Mouse (Mus musculus) liver, postnatal 0 days (tissue): ENCODE results near the gene Sec23b.

ENCODE experiments used
- CTCF ChIP-seq: sonication (generic); IDR thresholded peaks from 2 replicates; pipeline ENCODE4 v1.5.1; 2016; ENCODE audit warnings: antibody characterized with exemption, low read depth
- EP300 ChIP-seq: IDR thresholded peaks from 2 replicates; pipeline ENCODE4 v1.6.1; 2016; ENCODE audit warnings: antibody characterized with exemption, low read depth, mild to moderate bottlenecking

DNA sequence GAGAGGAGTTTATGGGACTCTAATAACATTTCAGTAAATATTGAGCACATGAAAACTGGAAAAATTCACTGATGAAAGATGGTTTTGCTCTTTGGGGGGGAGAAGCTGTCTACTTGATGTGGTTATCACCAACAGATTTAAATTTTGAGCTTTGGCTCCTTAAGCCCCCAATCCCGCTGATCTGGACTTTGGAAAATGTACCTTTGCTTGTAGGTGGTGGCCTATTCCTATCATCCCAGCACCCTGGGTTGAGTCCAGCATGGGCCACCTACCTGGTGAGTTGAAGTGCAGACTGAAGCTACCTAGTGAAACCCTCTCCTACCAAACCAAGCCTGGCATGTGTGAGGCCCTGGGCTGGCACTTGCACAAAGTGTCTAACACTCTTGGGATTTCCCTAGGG lies 45.5 kb downstream of the Sec23b start:
- TF ChIP-seq EP300, result no peak
- no peak for TF ChIP-seq CTCF
